Mouse (Mus musculus) heart, adult 9 months (tissue): ENCODE measurements around the gene Ccsap.

Experiments used
- DNase-seq, 2 experiments: peaks; one replicate each; pipeline ENCODE4 v3.0.0; 2022; ENCODE audit warnings: low spot score in 2 of 2

Gene Ccsap

GRCm38 (mm10) chr8:123880271-123880670 lies 20.3 kb upstream of the Ccsap start:
- DNase-seq, result no peak

GRCm38 (mm10) chr8:123877865-123878264 lies 17.9 kb upstream of the Ccsap start:
- DNase-seq, result no peak

DNA sequence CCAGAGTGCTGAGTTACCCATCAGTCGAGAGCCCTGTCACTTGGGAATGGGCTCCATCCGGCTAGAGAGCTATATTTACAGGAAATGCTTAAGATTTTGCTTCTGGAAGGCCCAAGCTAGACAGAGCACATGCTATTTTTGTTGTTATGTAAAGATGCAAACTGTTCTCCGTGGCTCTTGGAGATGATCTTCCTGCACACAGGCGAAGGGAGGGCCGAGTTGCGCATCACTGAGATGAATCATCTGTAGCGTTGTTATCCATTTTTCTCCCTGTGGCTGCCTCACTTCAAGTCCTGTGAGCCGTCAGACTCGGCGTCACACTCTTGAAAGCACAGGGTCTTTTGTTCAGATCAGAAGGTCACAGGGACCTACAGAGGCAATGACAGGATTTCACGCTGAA lies 14.3 kb upstream of the Ccsap start:
- no peak for DNase-seq

DNA sequence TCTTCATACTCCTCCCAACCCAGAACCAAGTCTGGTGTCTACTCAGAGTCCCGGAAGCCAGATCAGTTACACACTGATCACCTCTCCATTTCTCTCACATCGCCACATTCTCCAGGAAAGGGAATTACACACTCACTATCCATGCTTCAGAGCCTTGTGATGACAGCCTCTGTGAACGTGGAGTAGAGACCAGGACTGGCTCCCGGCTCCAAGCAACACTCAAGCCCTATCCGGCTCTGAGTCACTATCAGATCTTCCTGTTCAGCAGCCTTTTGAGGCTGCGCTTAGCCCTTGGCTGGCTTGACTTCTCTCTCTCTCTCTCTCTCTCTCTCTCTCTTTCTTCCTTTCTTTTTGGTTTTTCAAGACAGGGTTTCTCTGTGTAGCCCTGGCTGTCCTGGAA lies 13.4 kb upstream of the Ccsap start:
- no peak for DNase-seq

DNA sequence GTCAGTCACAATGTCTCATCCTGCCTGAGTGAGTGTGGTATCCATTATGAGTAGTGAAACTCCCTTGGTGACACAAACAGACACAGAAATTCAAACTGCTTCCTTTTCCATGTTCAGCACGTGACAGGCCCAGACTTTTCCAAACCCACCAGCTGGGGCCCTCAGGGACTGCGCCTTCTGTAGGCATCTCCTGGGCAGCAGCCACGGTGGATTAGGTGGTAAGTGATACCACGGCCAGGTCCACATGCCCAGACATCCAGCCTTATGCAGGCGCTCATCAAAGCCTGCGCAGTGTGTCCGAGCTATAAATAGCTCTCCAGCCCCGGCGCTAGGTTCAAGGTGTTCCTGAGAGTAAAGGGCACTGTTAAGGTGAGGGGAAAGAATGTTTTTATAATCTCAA lies 12.0 kb upstream of the Ccsap start:
- DNase-seq, result peak; percentile 25 to 44

GRCm38 (mm10) chr8:123866971-123867370 lies 7.0 kb upstream of the Ccsap start:
- no peak for DNase-seq

DNA sequence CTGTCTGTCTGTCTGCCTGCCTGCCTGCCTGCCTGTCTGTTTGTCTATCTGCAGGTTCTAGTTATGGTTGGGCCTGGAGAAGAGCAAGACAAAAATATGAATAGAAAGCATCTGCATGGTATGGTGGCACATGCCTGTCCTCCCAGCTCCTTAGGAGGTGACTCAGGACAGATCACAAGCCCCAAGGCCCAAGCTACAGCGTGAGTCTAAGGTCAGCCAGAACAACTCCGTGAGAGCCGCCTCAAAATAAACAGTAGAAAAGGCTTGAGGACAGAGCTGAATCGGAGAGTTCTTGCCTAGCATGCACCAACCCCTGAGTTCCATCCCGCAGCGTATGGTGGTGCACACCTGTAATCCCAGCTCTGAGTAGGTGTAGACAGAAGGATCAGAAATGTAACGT lies 5.8 kb upstream of the Ccsap start:
- no peak for DNase-seq

DNA sequence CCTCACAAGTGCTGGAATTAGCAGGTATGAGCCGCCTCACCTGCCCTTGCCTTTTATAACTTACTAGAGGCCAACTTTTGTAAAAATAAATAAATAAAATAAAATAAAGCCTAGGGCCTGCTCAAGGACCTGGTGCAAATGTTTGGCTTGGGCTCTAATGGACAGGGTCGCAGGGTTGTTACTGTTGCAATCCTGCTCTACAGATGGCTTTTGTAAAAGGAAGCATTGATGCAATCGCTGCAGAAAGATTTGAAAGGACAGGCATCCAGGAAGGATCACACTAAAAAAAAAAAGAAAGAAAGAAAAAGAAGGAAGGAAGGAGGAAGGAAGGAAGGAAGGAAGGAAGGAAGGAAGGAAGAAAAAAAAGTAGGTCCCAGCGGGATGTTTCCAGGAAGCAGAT lies 377 bp upstream of the Ccsap start:
- no peak for DNase-seq

- DNase-seq, result peak; percentile 81 to 86
Measured at GRCm38 (mm10) chr8:123858941-123859647, 915 bp downstream of the Ccsap start.

DNA sequence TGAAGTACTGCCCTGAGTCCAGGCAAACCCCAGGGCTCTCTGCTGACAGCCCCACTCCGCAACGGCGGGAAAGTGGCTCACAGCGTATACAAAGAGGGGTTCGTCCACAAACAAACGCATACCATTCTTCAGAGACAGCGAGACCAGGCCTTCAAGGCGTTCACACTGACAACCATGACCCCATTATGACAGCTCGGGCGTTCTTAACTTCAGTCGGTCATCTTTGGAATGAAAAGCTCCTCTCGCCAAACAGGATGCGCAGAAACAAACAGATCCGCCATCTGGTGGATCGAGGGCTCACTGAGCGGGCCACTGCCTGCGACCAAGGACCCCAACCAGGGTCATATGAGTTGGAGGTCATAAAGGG lies 1.5 kb downstream of the Ccsap start:
- peak in 1 of 2 experiments; percentile 7 for DNase-seq

GRCm38 (mm10) chr8:123857361-123857760 lies 2.6 kb downstream of the Ccsap start:
- DNase-seq, result no peak

DNA sequence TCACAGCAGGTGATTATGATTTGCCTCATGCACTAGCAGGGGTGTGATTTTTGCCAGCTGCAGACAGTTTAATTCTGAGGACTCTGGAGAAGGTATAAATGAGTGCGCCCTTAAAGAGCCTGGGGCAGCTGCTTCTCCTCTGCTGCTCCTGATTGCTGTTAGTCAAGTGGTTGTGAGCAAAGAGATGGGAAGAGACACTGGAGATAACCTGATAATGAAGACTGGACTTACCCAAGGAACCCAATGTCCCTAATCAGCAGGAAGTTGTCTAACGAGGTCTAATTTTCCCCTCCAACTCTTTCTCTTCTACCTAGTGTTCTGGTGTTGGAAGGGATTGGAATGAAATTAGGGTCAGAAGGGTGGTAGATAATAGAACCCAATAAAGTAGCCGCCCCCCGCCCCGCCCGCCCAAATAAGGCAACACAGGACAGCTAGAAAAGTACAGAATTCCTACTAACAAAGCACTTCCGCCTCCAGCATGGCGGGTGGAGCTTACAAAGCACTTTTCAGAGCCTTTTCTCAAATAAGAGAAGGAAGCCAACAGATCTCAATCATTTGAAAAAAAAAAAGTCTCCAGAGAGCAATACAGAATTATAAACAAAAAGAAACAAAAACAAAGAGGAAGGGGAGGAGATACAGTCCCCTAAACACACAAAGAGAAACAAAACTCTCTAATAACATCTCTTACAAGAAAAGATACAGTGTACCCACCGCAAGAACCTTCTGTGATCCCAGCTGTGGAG lies 5.1 kb downstream of the Ccsap start:
- DNase-seq, result no peak

- DNase-seq, result no peak
Measured at GRCm38 (mm10) chr8:123854252-123854651, 5.8 kb downstream of the Ccsap start.

- no peak for DNase-seq
Measured at GRCm38 (mm10) chr8:123851590-123851989, 8.4 kb downstream of the Ccsap start.

DNA sequence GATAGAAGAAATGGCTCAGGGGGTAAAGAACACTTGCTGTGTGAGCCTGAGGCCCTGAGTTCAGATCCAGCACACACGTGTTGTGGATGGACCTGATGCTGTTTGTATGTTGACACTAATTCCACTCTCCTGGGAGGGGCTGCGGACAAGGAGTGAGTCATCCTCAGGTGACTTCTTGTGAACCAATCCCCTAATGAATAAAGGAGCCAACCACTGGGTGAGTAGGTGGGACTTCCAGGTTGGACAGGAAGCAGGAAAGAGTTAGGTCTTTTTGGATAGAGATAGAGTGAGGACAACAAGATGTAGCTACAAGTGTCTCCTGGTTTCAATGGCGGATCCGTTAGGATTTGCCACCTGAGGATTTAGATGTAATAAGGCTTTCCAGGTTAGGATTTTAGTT lies 10.7 kb downstream of the Ccsap start:
- no peak for DNase-seq

DNA sequence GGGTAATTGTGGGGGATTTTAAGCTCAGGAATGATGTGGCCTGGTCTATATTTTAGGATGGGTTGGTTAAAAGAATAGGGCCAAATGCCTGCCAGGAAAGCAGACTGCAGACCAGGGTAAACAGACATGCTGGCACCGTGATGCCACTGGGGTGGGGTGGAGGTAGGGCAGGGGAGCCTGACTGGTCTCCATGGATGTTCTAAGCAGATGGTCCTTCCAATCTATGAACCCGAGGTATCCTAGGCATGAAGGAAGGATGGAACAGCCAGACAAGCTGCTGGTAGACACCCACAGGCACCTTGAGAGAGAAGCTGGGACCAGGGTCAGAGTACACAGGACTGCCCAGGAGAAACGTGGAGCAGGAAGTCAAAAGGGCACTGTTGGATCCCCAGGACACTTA lies 12.5 kb downstream of the Ccsap start:
- DNase-seq, result no peak

- no peak for DNase-seq
Measured at GRCm38 (mm10) chr8:123846509-123846908, 13.5 kb downstream of the Ccsap start.

DNA sequence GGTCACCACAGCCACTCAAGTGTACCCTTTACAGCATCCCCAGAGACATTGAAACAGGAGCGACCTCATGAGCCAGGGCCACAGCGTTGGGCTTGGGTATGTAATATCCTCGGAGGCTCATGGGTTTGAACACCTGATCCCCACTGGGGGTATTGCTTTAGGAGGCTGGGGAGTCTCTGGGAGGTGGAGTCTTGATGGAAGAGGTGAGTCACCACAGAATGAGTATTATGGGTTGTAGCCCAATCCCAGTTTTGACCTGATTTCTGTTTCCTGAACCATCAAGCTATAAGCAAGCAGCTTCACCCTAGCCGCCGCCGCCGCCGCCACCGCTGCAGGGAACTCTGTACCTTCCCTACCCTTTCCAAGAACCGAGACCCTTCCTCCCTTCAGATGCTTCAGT lies 14.0 kb downstream of the Ccsap start:
- DNase-seq, result no peak

DNA sequence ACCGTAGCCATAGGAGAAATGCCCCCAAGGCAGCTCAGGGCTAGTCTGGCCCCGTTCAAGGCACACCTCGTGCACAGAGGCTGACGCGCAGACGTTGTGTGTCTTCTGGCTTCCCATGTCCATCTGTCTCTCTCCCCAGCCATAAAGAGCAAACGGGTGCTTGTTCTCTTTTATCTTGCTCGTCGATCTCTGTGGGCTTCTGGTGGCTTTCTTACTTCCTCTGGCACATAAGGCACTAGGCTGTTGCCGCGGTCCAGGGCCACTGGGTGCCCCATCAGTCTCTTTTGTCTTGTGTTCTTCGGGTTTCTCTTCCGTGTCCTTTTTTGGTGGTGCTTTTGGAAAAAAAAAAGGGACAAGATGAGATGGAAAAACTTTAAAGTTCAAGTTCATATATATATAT lies 14.9 kb downstream of the Ccsap start:
- no peak for DNase-seq

GRCm38 (mm10) chr8:123844341-123844740 lies 15.7 kb downstream of the Ccsap start:
- no peak for DNase-seq

DNA sequence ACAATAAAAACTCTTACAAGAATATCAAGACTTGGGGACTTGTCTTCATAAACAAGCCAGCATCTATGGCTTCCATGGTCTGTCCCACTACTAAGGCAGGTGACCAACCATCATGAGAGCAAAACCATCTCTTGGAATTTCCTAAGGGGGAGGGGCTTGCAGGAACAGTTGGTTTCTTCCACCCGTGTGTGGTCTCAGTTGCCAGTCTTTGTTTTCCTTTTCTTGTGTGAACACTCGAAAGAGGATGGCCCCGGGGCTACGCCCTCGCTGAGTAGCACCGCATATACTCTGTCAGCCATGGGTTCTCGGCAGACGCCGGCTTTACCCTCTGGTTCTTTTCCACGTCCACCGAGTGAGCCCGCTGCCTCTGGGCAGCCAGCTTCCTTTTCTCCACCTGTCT lies 17.9 kb downstream of the Ccsap start:
- DNase-seq, result no peak

GRCm38 (mm10) chr8:123840578-123841345 lies 19.2 kb downstream of the Ccsap start:
- DNase-seq, result no peak

GRCm38 (mm10) chr8:123838496-123838895 lies 21.5 kb downstream of the Ccsap start:
- DNase-seq, result no peak
